Mouse (Mus musculus) frontal cortex, adult 2 months (tissue): ENCODE results near the gene Sgk1. TPM values are rescaled to one million over a fixed set of nuclear protein-coding genes. Genes with fewer than 3 reads are reported as not detected.

Experiments
- DNase-seq, 2 experiments: peaks; one replicate each; pipeline ENCODE4 v3.0.0; 2022; ENCODE audit warnings: low spot score in 1 of 2; ENCODE audit errors: extremely low spot score in 1 of 2
- polyA plus RNA-seq: library from polyadenylated mRNA; depleted of rRNA; stranded (reverse); fragments of >200 nt; gene quantifications from 2 replicates; pipeline ENCODE4 v1.2.3, GENCODE M21; 2012

Gene Sgk1
- polyA plus RNA-seq, 1 experiment: 42.8 TPM

DNA sequence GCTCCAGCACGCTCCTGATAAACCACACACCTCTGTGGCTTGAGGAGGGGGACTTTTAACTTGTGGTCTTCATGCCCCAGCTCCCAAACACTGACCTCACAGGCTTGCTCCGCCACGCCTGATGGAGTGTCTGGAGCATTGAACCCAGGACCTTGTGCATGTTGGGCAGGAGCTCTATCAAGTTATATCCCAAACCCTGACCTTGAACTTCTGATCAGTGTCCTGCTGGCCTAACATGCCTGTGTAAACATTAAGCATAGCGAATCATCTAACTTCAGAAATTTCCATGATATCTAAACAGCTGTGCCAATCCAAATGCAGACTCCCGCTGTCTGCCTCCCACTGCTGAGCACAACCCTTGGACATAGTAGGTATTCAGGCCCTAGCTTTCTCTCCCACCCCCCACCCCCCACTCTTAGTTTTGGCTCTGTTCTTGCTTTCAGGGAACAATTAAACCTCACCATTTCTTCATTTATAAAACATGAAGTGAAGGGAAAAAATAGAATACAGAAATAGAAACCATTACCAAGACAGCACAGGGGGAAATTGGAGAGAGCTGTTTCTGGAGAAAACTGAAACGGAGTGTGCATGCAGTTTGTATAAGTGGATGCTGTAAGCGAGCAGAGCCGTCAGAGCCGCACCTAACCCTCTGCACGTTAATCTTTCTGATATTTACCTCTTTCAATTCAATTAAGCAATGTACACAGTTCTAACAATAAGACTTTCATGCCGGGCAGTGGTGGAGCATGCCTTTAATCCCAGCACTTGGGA lies 34.5 kb downstream of the Sgk1 start:
- peak in 1 of 2 experiments; percentile 45 for DNase-seq

DNA sequence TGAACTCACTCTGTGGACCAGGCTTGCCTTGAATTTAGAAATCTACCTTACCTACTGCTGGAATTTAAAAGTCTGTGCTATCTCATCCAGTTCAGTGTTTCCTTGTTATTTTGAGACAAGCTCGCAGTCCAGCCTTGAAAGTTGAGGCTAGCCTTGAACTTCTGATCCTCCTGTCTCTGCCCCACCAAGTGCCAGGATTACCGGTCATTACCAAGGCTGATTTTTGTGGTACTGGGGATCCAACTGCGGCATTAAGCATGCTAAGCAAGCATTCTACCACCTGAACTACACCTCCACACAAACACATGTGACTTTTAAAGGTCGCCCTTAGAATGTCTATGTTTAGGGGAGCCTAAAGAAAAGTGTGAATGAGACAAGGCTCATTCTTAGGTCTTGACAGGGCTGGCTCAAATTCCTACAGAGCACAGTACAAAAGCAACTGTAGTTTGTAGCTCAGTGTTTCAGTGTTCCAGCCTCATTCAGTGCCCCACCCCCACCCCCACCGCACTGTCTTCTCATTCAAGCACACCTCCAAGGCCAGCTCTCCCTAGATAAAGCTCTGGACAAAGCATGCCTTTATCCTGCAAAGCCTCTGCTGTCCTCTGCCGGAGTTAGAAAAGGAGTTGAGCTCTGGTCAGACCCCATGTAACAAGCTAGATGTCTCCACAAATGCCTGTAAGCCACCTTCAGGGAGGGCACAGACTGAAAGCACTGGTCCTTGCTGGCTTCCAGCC lies 36.2 kb downstream of the Sgk1 start:
- DNase-seq: no peak

- DNase-seq: no peak
Observed at GRCm38 (mm10) chr10:21918750-21919145, 36.8 kb downstream of the Sgk1 start.

GRCm38 (mm10) chr10:21920611-21921010 lies 38.6 kb downstream of the Sgk1 start:
- DNase-seq: no peak

DNA sequence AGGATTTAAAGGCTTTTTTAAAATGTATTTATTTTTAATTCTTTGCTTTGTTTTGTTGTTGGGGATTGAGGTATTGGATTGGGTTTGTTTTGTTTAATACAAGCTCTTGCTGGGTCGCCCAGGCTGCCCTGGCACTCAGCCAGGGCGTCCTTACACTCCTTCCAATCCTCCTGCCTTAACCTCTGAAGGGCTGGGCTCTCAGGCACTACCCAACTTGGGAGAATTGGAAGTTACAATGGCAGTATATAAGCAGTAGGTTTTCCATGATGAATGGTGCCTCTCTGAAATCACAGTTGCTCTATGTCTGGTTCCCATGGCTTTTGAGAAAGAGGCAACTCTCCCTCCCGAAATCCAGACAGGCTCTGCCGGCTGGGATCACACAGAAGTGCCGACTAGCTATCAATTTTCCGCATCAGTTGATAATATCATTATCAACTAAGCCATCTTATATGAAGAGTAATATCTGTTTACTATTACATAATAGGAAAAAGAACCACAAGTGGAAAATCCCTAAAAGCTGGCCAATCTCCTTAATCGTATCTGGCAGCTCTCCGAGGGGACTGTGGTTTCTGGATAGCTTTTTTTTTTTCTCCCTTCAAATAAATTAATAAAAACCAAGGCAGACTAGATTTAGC lies 40.8 kb downstream of the Sgk1 start:
- DNase-seq: no peak

DNA sequence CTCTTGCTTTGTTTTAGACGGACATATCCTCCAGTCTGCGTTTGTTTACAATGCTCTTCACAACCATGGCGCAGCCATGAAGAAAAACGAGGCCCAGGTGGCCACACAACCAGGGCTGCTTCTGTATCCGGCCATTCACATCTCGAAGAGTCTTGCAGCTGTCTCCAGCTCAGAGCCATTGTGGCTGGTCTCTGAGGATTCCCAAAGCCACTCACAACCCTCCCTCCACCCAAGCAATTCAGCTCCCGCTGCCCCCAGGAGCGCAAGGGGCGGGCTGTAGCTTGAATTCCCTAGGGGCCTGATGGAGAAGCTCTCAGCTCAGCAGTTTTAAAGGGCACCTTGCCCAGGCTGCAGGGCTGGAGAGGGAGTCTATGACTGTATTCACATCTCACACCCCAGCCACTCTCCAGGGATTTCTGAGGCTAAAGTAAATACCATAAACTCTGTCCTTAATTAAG lies 41.5 kb downstream of the Sgk1 start:
- DNase-seq: peak; percentile 16 to 59

- peak; percentile 30 to 68 for DNase-seq
Observed at GRCm38 (mm10) chr10:21924051-21924720, 42.2 kb downstream of the Sgk1 start.

DNA sequence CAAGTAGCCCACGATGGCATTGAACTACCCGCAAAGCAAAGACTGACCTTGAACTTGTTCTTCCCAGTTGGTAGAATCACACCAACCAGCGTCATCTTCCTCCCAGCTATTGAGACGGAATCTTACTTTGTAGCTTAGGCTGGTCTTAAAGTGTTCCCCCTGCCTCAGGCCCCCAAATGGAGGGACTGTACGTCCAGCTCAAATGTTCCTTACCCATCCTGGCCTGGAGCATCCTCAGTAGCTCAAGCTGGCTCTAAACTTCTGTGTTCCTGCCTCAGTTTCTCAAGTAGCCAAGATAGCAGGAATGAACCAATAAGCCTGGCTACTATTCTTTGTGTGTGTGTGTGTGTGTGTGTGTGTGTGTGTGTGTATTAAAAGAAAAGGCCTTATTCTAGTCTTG lies 45.0 kb downstream of the Sgk1 start:
- no peak for DNase-seq

- DNase-seq: peak in 1 of 2 experiments; percentile 18
Observed at GRCm38 (mm10) chr10:21930781-21931380, 48.9 kb downstream of the Sgk1 start.

DNA sequence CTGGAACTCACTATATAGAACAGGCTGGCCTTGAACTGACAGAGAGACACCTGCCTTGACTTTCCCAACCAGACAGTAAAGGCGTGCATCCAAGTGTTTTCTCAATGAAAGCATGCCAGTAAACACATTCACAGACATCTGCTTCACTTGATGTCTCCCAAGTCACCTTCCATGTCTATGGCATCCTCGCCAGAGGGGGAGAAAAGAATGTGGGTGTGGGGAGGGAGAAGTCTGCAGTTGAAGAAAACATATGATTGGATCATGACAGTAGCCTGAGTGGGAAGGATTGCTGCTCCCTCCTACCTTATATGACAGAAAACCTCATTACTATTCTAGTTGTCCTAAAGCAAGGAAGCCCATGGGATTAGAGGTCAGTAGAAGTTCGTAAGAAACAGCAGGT lies 50.8 kb downstream of the Sgk1 start:
- DNase-seq: no peak

- DNase-seq: no peak
Observed at GRCm38 (mm10) chr10:21934826-21935225, 52.8 kb downstream of the Sgk1 start.

- no peak for DNase-seq
Observed at GRCm38 (mm10) chr10:21936513-21937221, 54.7 kb downstream of the Sgk1 start.

DNA sequence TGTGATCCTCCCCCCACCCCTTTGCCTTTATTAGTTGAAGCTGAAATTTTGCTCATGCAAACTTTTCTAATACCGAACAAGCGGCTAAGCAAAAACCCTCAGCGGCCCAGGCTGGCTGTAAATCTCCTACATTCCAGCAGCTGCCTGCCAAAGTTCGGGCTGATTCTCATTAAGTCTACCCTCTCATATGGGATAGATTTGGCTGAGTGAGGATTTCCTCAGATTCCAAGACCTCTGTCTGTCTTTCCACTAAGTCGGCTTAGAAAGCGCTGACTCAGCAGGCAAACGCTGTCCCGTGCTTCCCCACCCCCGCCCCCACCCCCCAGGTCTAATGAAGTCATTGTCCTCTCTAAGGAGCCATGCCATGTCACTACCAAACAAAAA lies 55.2 kb downstream of the Sgk1 start:
- no peak for DNase-seq

DNA sequence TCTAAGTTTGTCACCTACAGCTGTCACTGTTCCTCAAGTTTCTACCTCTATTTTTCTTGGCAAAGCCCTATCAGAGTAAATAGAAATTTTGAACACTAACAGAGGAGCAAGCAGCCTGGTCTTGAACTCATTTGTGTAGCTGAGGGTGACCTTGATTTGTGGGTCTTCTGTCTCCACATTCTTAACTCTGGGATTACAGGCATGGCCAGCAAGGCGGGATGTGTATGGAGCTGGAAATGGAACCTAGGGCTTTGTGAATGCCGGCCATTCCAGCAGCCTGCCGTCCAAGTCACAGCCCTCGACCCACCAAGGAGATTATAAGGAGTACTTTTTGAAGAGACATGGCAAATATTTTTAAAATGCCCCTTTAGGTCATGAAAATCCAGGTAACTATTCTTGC lies 56.2 kb downstream of the Sgk1 start:
- DNase-seq: no peak

GRCm38 (mm10) chr10:21941235-21941634 lies 59.3 kb downstream of the Sgk1 start:
- DNase-seq: no peak

- DNase-seq: no peak
Observed at GRCm38 (mm10) chr10:21943145-21943700, 61.2 kb downstream of the Sgk1 start.

DNA sequence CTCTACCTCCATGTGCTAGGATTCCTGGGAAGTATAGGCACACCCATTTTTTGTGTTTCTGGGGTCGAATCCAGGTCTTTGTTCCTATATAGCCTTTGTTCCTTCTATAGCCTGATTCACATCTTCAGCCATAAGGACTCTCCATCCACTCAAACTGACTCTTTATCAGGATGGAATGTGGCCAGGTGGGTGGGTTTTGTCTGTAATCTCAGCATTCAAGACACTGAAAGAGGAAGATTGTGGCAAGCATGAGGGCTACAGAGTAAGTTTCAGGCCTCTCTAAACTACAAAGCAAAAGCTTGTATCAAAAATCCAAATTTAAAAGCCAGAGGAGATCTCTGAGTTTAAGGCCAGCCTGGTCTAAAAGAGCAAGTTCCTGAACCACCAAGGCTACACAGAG lies 63.2 kb downstream of the Sgk1 start:
- no peak for DNase-seq

DNA sequence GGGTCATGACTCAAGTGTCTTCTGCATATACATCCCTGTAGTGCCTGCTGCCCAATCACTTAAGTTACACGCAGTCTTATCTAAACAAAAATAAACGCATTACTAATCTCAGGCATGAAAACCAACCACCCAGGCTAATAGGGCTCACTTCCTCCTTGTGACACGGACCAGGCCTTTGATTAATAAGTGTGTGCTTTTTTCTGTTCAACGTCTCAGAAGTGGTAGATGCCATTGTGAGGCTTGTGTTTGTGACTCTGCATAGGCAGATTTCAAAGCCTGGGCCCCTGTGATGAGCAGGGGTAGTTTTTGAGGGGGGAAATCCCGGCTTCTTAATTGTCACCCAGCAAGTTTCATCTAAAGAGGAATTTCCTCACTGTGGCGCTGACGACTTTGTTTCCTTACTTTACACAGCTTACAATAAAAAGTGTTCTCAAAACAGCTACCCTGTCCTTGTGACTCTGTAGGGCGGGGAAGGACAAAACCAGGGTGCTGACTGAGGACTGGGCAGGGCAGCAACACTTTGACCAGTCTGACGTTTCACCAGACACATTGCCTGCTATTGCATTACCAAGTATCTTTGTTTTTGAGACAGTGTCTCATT lies 64.9 kb downstream of the Sgk1 start:
- no peak for DNase-seq

DNA sequence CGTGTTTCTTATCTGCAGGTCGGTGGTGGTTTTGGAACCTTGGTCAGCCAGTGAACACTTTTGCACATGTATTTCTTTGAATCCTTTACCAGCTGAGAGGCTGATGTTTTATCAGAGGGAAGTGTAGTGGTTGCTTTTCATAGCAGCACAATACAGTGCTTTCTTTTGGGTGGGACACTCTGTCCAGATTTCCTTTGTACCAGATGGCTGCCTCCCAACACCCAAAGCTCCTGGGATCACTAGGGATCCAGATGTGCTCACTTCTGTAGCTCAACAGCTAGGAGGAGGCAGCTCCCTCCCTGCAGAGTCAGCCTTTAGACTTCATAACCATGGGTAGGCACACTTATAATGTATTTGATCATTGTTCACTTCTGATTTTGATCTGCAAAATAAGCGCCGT lies 70.5 kb downstream of the Sgk1 start:
- no peak for DNase-seq
